Mouse (Mus musculus) limb, embryonic 11.5 days (tissue): ENCODE data around the gene Dync1i1. TPM values are rescaled to one million over a fixed set of nuclear protein-coding genes. Genes with fewer than 3 reads are reported as not detected.
A peak's percentile ranks its signal among the peaks of the same experiment; 100 is the strongest.

Experiments used
- ATAC-seq: fragments of 200-750 bp; cut with Nextera tagmentation; 2 replicates; pipeline ENCODE4 v1.8.0; 2017; ENCODE audit warnings: low read depth; ENCODE audit not compliant: insufficient number of reproducible peaks, low FRiP score, low TSS enrichment
- DNase-seq: peaks from one replicate; pipeline ENCODE4 v3.0.0-alpha.2; 2015; ENCODE audit warnings: low spot score
- H3K27ac ChIP-seq: fragments of 300-500 bp; sonication (generic); replicated peaks from 2 replicates; pipeline ENCODE4 v1.5.1; 2014; ENCODE audit warnings: low read depth, mild to moderate bottlenecking, low read length
- H3K27me3 ChIP-seq: fragments of 300-500 bp; sonication (generic); 2 replicates; pipeline ENCODE4 v1.6.1; 2014; ENCODE audit warnings: mild to moderate bottlenecking, low read length, mixed read lengths; ENCODE audit not compliant: control insufficient read depth, insufficient read depth
- H3K36me3 ChIP-seq: fragments of 300-500 bp; sonication (generic); 2 replicates; pipeline ENCODE4 v1.6.1; 2014; ENCODE audit warnings: mild to moderate bottlenecking, low read length, moderate library complexity, mixed read lengths; ENCODE audit not compliant: control insufficient read depth, insufficient read depth
- H3K4me1 ChIP-seq: fragments of 300-500 bp; sonication (generic); 2 replicates; pipeline ENCODE4 v1.6.1; 2014; ENCODE audit warnings: low read length, mixed read lengths; ENCODE audit not compliant: control insufficient read depth, insufficient read depth
- H3K4me2 ChIP-seq: fragments of 300-500 bp; sonication (generic); 2 replicates; pipeline ENCODE4 v1.6.1; 2014; ENCODE audit warnings: low read depth, mild to moderate bottlenecking, moderate library complexity; ENCODE audit not compliant: severe bottlenecking
- H3K4me3 ChIP-seq: fragments of 300-500 bp; sonication (generic); 2 replicates; pipeline ENCODE4 v1.5.1; 2014; ENCODE audit warnings: low read depth, low read length
- H3K9ac ChIP-seq: fragments of 300-500 bp; sonication (generic); 2 replicates; pipeline ENCODE4 v1.6.1; 2014; ENCODE audit warnings: mild to moderate bottlenecking, low read length
- H3K9me3 ChIP-seq: fragments of 300-500 bp; sonication (generic); 2 replicates; pipeline ENCODE4 v1.6.1; 2016; ENCODE audit warnings: low read length; ENCODE audit not compliant: control insufficient read depth
- WGBS: fragments of 180-500 bp; shearing (Covaris S2); extraction: QIAGEN DNeasy Blood & Tissue Kit; methylation state at CpG from one replicate; pipeline ENCODE4 v1.1.7; 2014; 5-methylcytosine and 5-hydroxymethylcytosine counted together
- polyA plus RNA-seq: library from polyadenylated mRNA; unstranded; fragments of >200 nt; fragmentation: Nextera tagmentation; extraction: Ambion mirVana; gene quantifications from 2 replicates; pipeline ENCODE4 v1.2.1, GENCODE M21; 2014

The Dync1i1 gene
- polyA plus RNA-seq, 1 experiment from 2014 or later = 5.7 TPM

- Histone ChIP-seq H3K4me1 (no peaks in the 10 kb centered on the region), H3K36me3 (no peaks in the 10 kb centered on the region), H3K4me2 (no peak overlapping the region), H3K4me3 (no peak overlapping the region), H3K9ac (no peak overlapping the region), H3K27me3 (no peaks in the 10 kb centered on the region), H3K9me3 (no peaks in the 10 kb centered on the region), H3K27ac (no peak overlapping the region)
- DNase-seq (no peak), ATAC-seq (no peak)
- WGBS = 79% methylated on average over 6 of the region's 6 CpGs
Measured at GRCm38 (mm10) chr6:5750079-5750711, 24.8 kb downstream of the Dync1i1 start.

DNA sequence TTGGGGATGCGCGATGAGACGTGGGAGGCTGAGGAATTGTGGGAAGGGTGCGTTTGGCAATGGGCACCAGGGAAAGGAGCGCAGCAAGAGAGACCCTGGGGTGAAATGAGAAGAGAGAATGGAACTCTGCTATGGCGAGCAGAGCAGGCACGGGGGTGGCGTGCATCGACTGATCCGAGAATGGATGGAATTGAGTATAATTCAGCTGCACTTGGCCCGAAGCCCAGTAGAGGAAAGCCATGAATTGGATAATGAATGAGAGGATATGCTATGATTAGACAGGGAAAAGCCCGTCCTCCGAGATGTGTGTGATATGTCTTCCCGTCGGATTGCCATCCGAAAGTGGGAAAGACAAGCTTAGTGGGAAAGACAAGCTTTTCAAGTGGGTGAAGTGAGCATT, 26.7 kb downstream of the Dync1i1 start:
- no peak for DNase-seq
- H3K9ac ChIP-seq = no peak overlapping the region
- no peaks in the 10 kb centered on the region for H3K27me3 ChIP-seq
- WGBS = 92% methylated on average over 16 of the region's 16 CpGs
- no peak overlapping the region for H3K27ac ChIP-seq
- H3K9me3 ChIP-seq = no peaks in the 10 kb centered on the region
- no peak overlapping the region for H3K4me2 ChIP-seq
- H3K36me3 ChIP-seq = no peaks in the 10 kb centered on the region
- no peak for ATAC-seq
- H3K4me1 ChIP-seq = no peaks in the 10 kb centered on the region
- no peak overlapping the region for H3K4me3 ChIP-seq

- H3K4me2 ChIP-seq = no peak overlapping the region
- H3K27ac ChIP-seq = no peak overlapping the region
- no peak overlapping the region for H3K9ac ChIP-seq
- H3K27me3 ChIP-seq = no peaks in the 10 kb centered on the region
- ATAC-seq = no peak
- no peaks in the 10 kb centered on the region for H3K36me3 ChIP-seq
- no peaks in the 10 kb centered on the region for H3K9me3 ChIP-seq
- no peak for DNase-seq
- H3K4me3 ChIP-seq = no peak overlapping the region
- no peaks in the 10 kb centered on the region for H3K4me1 ChIP-seq
- WGBS = 82% methylated on average over 5 of the region's 5 CpGs
Measured at GRCm38 (mm10) chr6:5752617-5753016, 27.2 kb downstream of the Dync1i1 start.

DNA sequence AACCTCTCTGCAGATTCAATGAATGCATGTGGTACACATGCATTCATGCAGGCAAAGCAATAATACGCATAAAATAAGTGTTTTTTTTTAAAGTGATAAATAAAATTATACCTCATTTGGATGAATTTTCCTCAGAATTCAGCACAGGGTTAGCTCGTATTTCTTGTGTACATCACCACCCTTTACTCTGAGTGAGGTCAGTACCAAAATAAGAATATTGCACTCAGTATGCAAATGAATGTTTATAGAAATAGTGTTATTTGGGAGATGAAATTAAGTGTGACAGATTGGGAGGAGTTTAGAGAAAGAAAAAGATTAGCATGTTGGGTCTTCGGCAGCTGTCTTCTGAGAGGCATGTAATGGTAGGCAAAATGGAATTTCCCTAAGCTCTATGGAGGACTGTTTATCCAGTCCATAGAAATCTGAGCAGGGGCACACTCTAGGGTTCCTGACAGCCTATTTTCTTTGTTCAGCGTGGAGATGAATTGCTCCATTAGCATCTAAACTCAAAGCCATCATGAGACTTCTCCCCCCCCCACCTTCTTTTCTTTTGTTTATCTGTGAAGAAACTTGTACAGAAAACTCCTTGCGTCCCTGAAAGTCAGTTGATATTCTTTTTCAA, 31.2 kb downstream of the Dync1i1 start:
- Histone ChIP-seq H3K27ac (no peak overlapping the region), H3K36me3 (no peaks in the 10 kb centered on the region), H3K9me3 (no peaks in the 10 kb centered on the region), H3K4me2 (no peak overlapping the region), H3K4me1 (no peaks in the 10 kb centered on the region), H3K4me3 (no peak overlapping the region), H3K9ac (no peak overlapping the region), H3K27me3 (no peaks in the 10 kb centered on the region)
- ATAC-seq (no peak), DNase-seq (no peak)
- 81% methylated on average over 5 of the region's 5 CpGs for WGBS

DNA sequence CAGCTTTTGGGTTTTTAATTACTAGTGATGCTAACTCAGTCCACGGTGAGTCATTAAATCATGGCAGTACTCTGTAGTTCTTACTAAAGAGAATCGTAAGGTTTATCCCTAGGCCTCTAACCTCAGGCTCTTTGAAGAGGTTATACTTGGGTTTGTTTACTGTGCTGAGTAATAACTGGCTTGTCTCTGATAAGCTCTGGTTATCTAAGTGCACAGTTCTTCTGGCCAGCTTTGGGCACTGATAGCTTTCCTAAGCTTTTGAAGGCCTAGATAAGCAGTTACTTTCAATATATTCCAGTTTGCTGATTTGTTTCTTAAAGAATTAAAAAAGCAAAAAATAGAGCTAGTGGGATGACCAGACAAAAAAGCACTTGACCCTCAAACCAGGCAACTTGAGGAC, 37.5 kb downstream of the Dync1i1 start:
- no peak for ATAC-seq
- 72% methylated on average over 2 of the region's 2 CpGs for WGBS
- no peaks in the 10 kb centered on the region for H3K9me3 ChIP-seq

DNA sequence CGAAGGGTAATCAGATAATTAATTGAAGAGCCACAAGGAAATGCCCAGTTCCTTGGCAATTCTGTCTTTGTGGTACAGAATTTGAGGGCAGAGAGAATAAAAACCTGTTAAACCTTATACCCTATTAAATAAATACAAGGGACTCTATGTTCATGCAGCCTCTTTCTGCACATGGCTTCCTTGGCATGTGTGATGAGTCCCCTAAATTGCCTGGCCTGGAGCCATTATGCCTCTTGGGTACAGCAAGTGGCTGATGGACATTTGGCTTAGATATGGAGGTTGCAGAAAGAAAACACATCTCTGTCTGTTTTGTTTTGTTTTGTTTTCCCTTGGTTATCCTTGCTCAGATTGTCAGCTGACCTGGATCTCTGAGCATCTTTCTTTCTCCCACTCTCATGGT, 43.1 kb downstream of the Dync1i1 start:
- no peak overlapping the region for H3K27ac ChIP-seq
- no peaks in the 10 kb centered on the region for H3K36me3 ChIP-seq
- H3K4me1 ChIP-seq = no peaks in the 10 kb centered on the region
- whole genome bisulfite sequencing = 72% methylated on average over 1 of the region's 1 CpGs
- no peak for ATAC-seq
- no peaks in the 10 kb centered on the region for H3K27me3 ChIP-seq
- no peak overlapping the region for H3K9ac ChIP-seq
- H3K4me2 ChIP-seq = no peak overlapping the region
- no peaks in the 10 kb centered on the region for H3K9me3 ChIP-seq
- H3K4me3 ChIP-seq = no peak overlapping the region
- DNase-seq = no peak

More for the DNA sequence above, 37.5 kb downstream of the Dync1i1 start:
- Histone ChIP-seq H3K4me1 (no peaks in the 10 kb centered on the region), H3K9ac (no peak overlapping the region), H3K27me3 (no peaks in the 10 kb centered on the region), H3K36me3 (no peaks in the 10 kb centered on the region), H3K27ac (no peak overlapping the region), H3K4me2 (no peak overlapping the region), H3K4me3 (no peak overlapping the region)
- no peak for DNase-seq

- WGBS = 89% methylated on average over 4 of the region's 4 CpGs
- H3K27ac ChIP-seq = no peak overlapping the region
- H3K4me2 ChIP-seq = no peak overlapping the region
- no peaks in the 10 kb centered on the region for H3K36me3 ChIP-seq
- H3K9me3 ChIP-seq = no peaks in the 10 kb centered on the region
- ATAC-seq = no peak
- H3K27me3 ChIP-seq = no peaks in the 10 kb centered on the region
- no peaks in the 10 kb centered on the region for H3K4me1 ChIP-seq
- no peak overlapping the region for H3K9ac ChIP-seq
- no peak for DNase-seq
- H3K4me3 ChIP-seq = no peak overlapping the region
Measured at GRCm38 (mm10) chr6:5770283-5770682, 44.8 kb downstream of the Dync1i1 start.

GRCm38 (mm10) chr6:5775461-5775860, 50.0 kb downstream of the Dync1i1 start:
- ATAC-seq = no peak
- DNase-seq = peak; percentile 23
- H3K4me2 ChIP-seq = no peak overlapping the region
- WGBS = 58% methylated on average over 3 of the region's 3 CpGs
- H3K4me1 ChIP-seq = no peaks in the 10 kb centered on the region
- H3K27me3 ChIP-seq = no peaks in the 10 kb centered on the region
- H3K9ac ChIP-seq = no peak overlapping the region
- H3K4me3 ChIP-seq = no peak overlapping the region
- H3K9me3 ChIP-seq = no peaks in the 10 kb centered on the region
- no peak overlapping the region for H3K27ac ChIP-seq
- no peaks in the 10 kb centered on the region for H3K36me3 ChIP-seq

DNA sequence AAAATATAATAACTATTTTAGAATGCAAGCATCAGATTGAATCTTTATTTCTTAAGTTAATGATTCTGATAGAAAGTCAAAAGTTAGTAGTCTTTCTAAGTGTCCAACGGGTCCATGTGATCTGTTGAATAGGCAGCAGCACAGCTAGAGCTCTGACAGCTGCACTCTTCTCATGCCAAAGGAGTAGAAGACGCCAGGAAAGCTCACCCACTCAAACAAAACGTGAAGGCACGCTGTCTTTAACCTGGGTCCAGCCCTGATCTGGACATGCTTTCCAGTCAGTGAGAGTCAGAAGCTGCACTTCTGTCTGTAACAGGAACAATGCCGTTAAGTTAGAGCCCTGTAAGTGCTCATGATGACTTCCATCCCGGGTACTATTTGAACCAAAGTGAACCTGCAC, 56.3 kb downstream of the Dync1i1 start:
- no peak overlapping the region for H3K4me2 ChIP-seq
- no peak for ATAC-seq
- H3K36me3 ChIP-seq = no peaks in the 10 kb centered on the region
- no peaks in the 10 kb centered on the region for H3K9me3 ChIP-seq
- no peak for DNase-seq
- H3K9ac ChIP-seq = no peak overlapping the region
- no peaks in the 10 kb centered on the region for H3K4me1 ChIP-seq
- H3K27me3 ChIP-seq = no peaks in the 10 kb centered on the region
- H3K27ac ChIP-seq = no peak overlapping the region
- WGBS = 85% methylated on average over 6 of the region's 6 CpGs
- no peak overlapping the region for H3K4me3 ChIP-seq
